Mouse (Mus musculus) neural tube, embryonic 12.5 days (tissue): ENCODE results near the gene Fpr3. TPM values are rescaled to one million over a fixed set of nuclear protein-coding genes. Genes with fewer than 3 reads are reported as not detected.
"Not testable (repeated sequence)": the region's sequence is repeated elsewhere in the genome, so short reads cannot be mapped to it uniquely, and the experiment has no call there.

Experiments used
- ATAC-seq: fragments of 200-750 bp; cut with Nextera tagmentation; 2 replicates; pipeline ENCODE4 v1.8.0; 2017; ENCODE audit warnings: low read depth, mild to moderate bottlenecking, moderate TSS enrichment, moderate library complexity; ENCODE audit not compliant: low FRiP score
- H3K27ac ChIP-seq: fragments of 300-500 bp; sonication (generic); 2 replicates; pipeline ENCODE4 v1.5.1; 2016
- H3K27me3 ChIP-seq: fragments of 300-500 bp; sonication (generic); replicated peaks from 2 replicates; pipeline ENCODE4 v1.6.1; 2016; ENCODE audit warnings: mild to moderate bottlenecking
- H3K36me3 ChIP-seq: fragments of 300-500 bp; sonication (generic); 2 replicates; pipeline ENCODE4 v1.6.1; 2016; ENCODE audit warnings: mild to moderate bottlenecking
- H3K4me1 ChIP-seq: fragments of 300-500 bp; sonication (generic); 2 replicates; pipeline ENCODE4 v1.6.1; 2016
- H3K4me2 ChIP-seq: fragments of 300-500 bp; sonication (generic); replicated peaks from 2 replicates; pipeline ENCODE4 v1.6.1; 2016; ENCODE audit warnings: mild to moderate bottlenecking
- H3K4me3 ChIP-seq: fragments of 300-500 bp; sonication (generic); 2 replicates; pipeline ENCODE4 v1.5.1; 2016
- H3K9ac ChIP-seq: fragments of 300-500 bp; sonication (generic); 2 replicates; pipeline ENCODE4 v1.6.1; 2016; ENCODE audit warnings: mild to moderate bottlenecking
- H3K9me3 ChIP-seq: fragments of 300-500 bp; sonication (generic); 2 replicates; pipeline ENCODE4 v1.6.1; 2016; ENCODE audit warnings: mild to moderate bottlenecking
- WGBS: fragments of 180-500 bp; shearing (Covaris S2); methylation state at CpG from one replicate; pipeline ENCODE4 v1.1.7; 2016; 5-methylcytosine and 5-hydroxymethylcytosine counted together
- polyA plus RNA-seq: library from polyadenylated mRNA; unstranded; fragments of >200 nt; fragmentation: Nextera tagmentation; extraction: Ambion mirVana; gene quantifications from 2 replicates; pipeline ENCODE4 v1.2.1, GENCODE M21; 2016

Fpr3 gene
- not detected in 2 replicates for polyA plus RNA-seq

- Histone ChIP-seq H3K4me1 (no peaks in the 10 kb centered on the region), H3K4me3 (no peak within 1 kb of the TSS), H3K27me3 (no peaks in the 10 kb centered on the region), H3K9me3 (no peaks in the 10 kb centered on the region), H3K36me3 (no peaks in the 10 kb centered on the region), H3K27ac (no peak within 1 kb of the TSS), H3K4me2 (no peak within 1 kb of the TSS), H3K9ac (no peak within 1 kb of the TSS)
- ATAC-seq = no peak
- WGBS = 64% methylated on average over 1 of the region's 1 CpGs
These were observed at the start of gene Fpr3, which contains the start of gene Fpr2 for GRCm38 (mm10) chr17:17887774-17888248. Gene Fpr3 (plus strand): TSS chr17:17887852. Gene Fpr2 (plus strand): TSS chr17:17887824.

GRCm38 (mm10) chr17:17837919-17838701 is 49.5 kb upstream of the Fpr3 start:
- Histone ChIP-seq H3K4me1 (peaks cover 53% of the 10 kb centered on the region), H3K4me2 (peak overlapping the region; percentile 65), H3K9me3 (no peaks in the 10 kb centered on the region), H3K27me3 (no peaks in the 10 kb centered on the region), H3K9ac (peak overlapping the region; percentile 63), H3K4me3 (peak overlapping the region; percentile 36), H3K36me3 (peaks cover 47% of the 10 kb centered on the region), H3K27ac (peak overlapping the region; percentile 57; the same call in 1 of the 2 replicates)
- peak; percentile 96 for ATAC-seq
- 2% methylated on average over 43 of the region's 43 CpGs for WGBS

- Histone ChIP-seq H3K27ac (no peak overlapping the region), H3K36me3 (peaks cover 38% of the 10 kb centered on the region), H3K4me2 (no peak overlapping the region), H3K9ac (no peak overlapping the region), H3K4me3 (no peak overlapping the region), H3K9me3 (no peaks in the 10 kb centered on the region), H3K27me3 (no peaks in the 10 kb centered on the region), H3K4me1 (peaks cover 42% of the 10 kb centered on the region)
- 90% methylated on average over 2 of the region's 2 CpGs for WGBS
- ATAC-seq = no peak
These were observed 48.4 kb upstream of the Fpr3 start for GRCm38 (mm10) chr17:17839276-17839675.

GRCm38 (mm10) chr17:17840796-17841195 is 46.9 kb upstream of the Fpr3 start:
- H3K9ac ChIP-seq = no peak overlapping the region
- H3K27ac ChIP-seq = no peak overlapping the region

GRCm38 (mm10) chr17:17843534-17844261 is 44.0 kb upstream of the Fpr3 start:
- Histone ChIP-seq H3K4me3 (no peak overlapping the region), H3K4me1 (peaks cover 6% of the 10 kb centered on the region; the same call in 1 of the 2 replicates), H3K9ac (no peak overlapping the region), H3K4me2 (no peak overlapping the region), H3K36me3 (peaks cover 32% of the 10 kb centered on the region), H3K27ac (no peak overlapping the region), H3K27me3 (no peaks in the 10 kb centered on the region), H3K9me3 (no peaks in the 10 kb centered on the region)
- WGBS = 72% methylated on average over 27 of the region's 27 CpGs
- ATAC-seq = peak; percentile 52

More at GRCm38 (mm10) chr17:17840796-17841195, 46.9 kb upstream of the Fpr3 start:
- Histone ChIP-seq H3K9me3 (no peaks in the 10 kb centered on the region), H3K4me1 (peaks cover 28% of the 10 kb centered on the region), H3K4me2 (no peak overlapping the region), H3K27me3 (no peaks in the 10 kb centered on the region), H3K4me3 (no peak overlapping the region), H3K36me3 (peaks cover 38% of the 10 kb centered on the region)
- WGBS = 92% methylated on average over 7 of the region's 7 CpGs
- no peak for ATAC-seq

GRCm38 (mm10) chr17:17844606-17845005 is 43.0 kb upstream of the Fpr3 start:
- H3K4me3 ChIP-seq, H3K4me2 ChIP-seq, H3K27ac ChIP-seq, H3K4me1 ChIP-seq, H3K9ac ChIP-seq, ATAC-seq, H3K9me3 ChIP-seq, H3K27me3 ChIP-seq: not testable (repeated sequence)
- H3K36me3 ChIP-seq = peaks cover 25% of the 10 kb centered on the region
- WGBS = 91% methylated on average over 3 of the region's 3 CpGs

GRCm38 (mm10) chr17:17845187-17846027 is 42.2 kb upstream of the Fpr3 start:
- no peak for ATAC-seq
- 72% methylated on average over 10 of the region's 10 CpGs for WGBS

GRCm38 (mm10) chr17:17848988-17849387 is 38.7 kb upstream of the Fpr3 start:
- ATAC-seq = no peak
- no peak overlapping the region for H3K4me2 ChIP-seq
- 0 out of 2 replicates have a peak, but pooled peaks cover 8% of the 10 kb centered on the region for H3K36me3 ChIP-seq
- H3K4me1 ChIP-seq = no peaks in the 10 kb centered on the region
- H3K4me3 ChIP-seq = no peak overlapping the region
- 83% methylated on average over 2 of the region's 2 CpGs for WGBS
- peaks cover 12% of the 10 kb centered on the region for H3K27me3 ChIP-seq
- H3K27ac ChIP-seq = no peak overlapping the region
- H3K9me3 ChIP-seq = no peaks in the 10 kb centered on the region
- no peak overlapping the region for H3K9ac ChIP-seq

More at GRCm38 (mm10) chr17:17845187-17846027, 42.2 kb upstream of the Fpr3 start:
- H3K4me3 ChIP-seq = no peak overlapping the region
- H3K4me1 ChIP-seq = no peaks in the 10 kb centered on the region
- peaks cover 21% of the 10 kb centered on the region for H3K36me3 ChIP-seq
- H3K27ac ChIP-seq = no peak overlapping the region
- H3K9me3 ChIP-seq = no peaks in the 10 kb centered on the region
- no peak overlapping the region for H3K4me2 ChIP-seq
- no peak overlapping the region for H3K9ac ChIP-seq
- peaks cover 11% of the 10 kb centered on the region for H3K27me3 ChIP-seq

- Histone ChIP-seq H3K4me1 (no peaks in the 10 kb centered on the region), H3K27me3 (peaks cover 12% of the 10 kb centered on the region), H3K27ac (no peak overlapping the region), H3K4me3 (no peak overlapping the region), H3K9ac (no peak overlapping the region), H3K36me3 (0 out of 2 replicates have a peak, but pooled peaks cover 8% of the 10 kb centered on the region), H3K4me2 (peak overlapping the region; percentile 35), H3K9me3 (no peaks in the 10 kb centered on the region)
- peak; percentile 32 for ATAC-seq
- WGBS = 23% methylated on average over 55 of the region's 55 CpGs
These were observed 37.5 kb upstream of the Fpr3 start for GRCm38 (mm10) chr17:17849906-17850712.

GRCm38 (mm10) chr17:17855064-17855838 is 32.4 kb upstream of the Fpr3 start, which contains the start of gene Has1:
Gene Has1 (minus strand): TSS chr17:17855205.
- H3K27me3 ChIP-seq = peaks cover 3% of the 10 kb centered on the region
- no peak within 1 kb of the TSS for H3K9ac ChIP-seq
- no peak for ATAC-seq
- no peaks in the 10 kb centered on the region; the same call in 1 of the 2 replicates for H3K36me3 ChIP-seq
- H3K4me2 ChIP-seq = no peak within 1 kb of the TSS
- 60% methylated on average over 8 of the region's 8 CpGs for WGBS
- no peaks in the 10 kb centered on the region for H3K4me1 ChIP-seq
- no peaks in the 10 kb centered on the region for H3K9me3 ChIP-seq
- H3K4me3 ChIP-seq = no peak within 1 kb of the TSS
- no peak within 1 kb of the TSS for H3K27ac ChIP-seq
